Mouse (Mus musculus): ENCODE measurements at regions not wholly inside any gene's neighbourhood (a gene's known extent, or its start where the extent isn't known, plus 50 kb on each side); places are given as distances from the start of the nearest gene placed in this dataset.
"Not testable (repeated sequence)": the region's sequence is repeated elsewhere in the genome, so short reads cannot be mapped to it uniquely, and the experiment has no call there.

DNA sequence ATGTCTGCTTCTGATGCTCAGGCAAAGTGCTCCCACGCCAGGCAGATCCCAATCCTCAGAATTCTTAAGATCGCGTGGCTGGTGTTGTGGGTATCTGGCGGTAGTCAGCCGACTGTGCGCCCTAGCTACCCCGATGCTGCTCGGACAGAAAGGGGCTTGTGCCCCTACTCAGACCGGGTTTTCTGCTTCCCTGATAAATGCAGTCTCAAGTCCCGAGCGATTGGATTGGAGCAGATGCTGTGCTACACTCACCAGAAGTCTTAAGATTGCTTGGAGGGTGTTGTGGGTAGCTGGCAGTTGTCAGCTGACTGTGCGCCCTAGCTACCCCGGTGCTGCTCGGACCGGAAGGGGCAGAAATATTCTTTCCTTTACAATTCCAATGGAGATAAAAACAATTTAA, 99.3 kb downstream of the Gm7489 start:
- H3ac ChIP-seq (ENCODE audit: control insufficient read depth, insufficient read length); H3K79me2 ChIP-seq (ENCODE audit: control insufficient read depth, insufficient read depth); H3K27me3 ChIP-seq (ENCODE audit: control insufficient read depth, insufficient read depth, insufficient read length); H3K4me2 ChIP-seq (ENCODE audit: low read depth); H3K36me3 ChIP-seq (ENCODE audit: control insufficient read depth, insufficient read depth); H3K4me3 ChIP-seq: not testable (repeated sequence)

DNA sequence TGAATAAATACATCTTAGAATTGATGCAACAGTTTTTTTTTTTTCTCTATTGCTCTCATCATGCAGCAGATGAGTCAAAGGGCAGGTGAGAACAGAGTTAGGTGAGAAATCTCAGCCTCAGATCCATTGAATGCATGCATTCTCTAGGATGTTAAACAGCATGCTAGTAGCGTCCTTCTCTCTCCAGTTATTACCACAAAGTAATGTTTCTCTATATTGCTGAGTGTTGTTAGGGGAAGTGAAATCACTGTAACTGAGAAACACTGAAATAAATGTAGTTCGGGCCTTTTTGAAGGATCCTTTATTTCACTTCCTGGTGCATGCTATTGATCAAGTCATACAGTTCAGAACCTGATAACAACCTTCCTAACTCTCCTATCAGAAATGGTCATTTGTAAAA, 105.2 kb downstream of the Gm7489 start:
- H3K79me2 ChIP-seq (ENCODE audit: control insufficient read depth, insufficient read depth) = no peaks in the 10 kb centered on the region
- no peak overlapping the region for H3ac ChIP-seq (ENCODE audit: control insufficient read depth, insufficient read length)
- TF ChIP-seq SRF (IDR thresholded peaks at IDR 0.05; ENCODE audit: control insufficient read depth, insufficient read length, low read depth) = no peak
- no peak for TF ChIP-seq MYOD1 (IDR thresholded peaks at IDR 0.05; ENCODE audit: control insufficient read depth in 1 of 3, insufficient read length in 2 of 3, low read depth in 2 of 3)
- no peak for TF ChIP-seq REST (IDR thresholded peaks at IDR 0.05; ENCODE audit: insufficient read depth, insufficient read length)
- TF ChIP-seq TCF3 (IDR thresholded peaks at IDR 0.05; ENCODE audit: insufficient read length, low read depth) = no peak
- no peak for TF ChIP-seq TCF12 (IDR thresholded peaks at IDR 0.05; ENCODE audit: insufficient read depth, poor library complexity, severe bottlenecking)
- TF ChIP-seq MAX (IDR thresholded peaks at IDR 0.05; ENCODE audit: low read depth) = no peak
- TF ChIP-seq USF1 (IDR thresholded peaks at IDR 0.05; ENCODE audit: low read depth) = no peak
- no peak for TF ChIP-seq CEBPB (IDR thresholded peaks at IDR 0.05; ENCODE audit: insufficient read depth, poor library complexity, severe bottlenecking)
- no peak for TF ChIP-seq POLR2A (IDR thresholded peaks at IDR 0.05; ENCODE audit: insufficient read length, low read depth)
- TF ChIP-seq MYOG (IDR thresholded peaks at IDR 0.05; ENCODE audit: control insufficient read depth in 1 of 3, insufficient read depth in 1 of 3, insufficient read length in 2 of 3, low read depth in 2 of 3) = no peak
- no peak for TF ChIP-seq E2F4 (IDR thresholded peaks at IDR 0.05; ENCODE audit: insufficient read depth)
- no peak for TF ChIP-seq POLR2AphosphoS2 (IDR thresholded peaks at IDR 0.05; ENCODE audit: insufficient read length, low read depth)
- H3K4me3 ChIP-seq = no peak overlapping the region
- no peaks in the 10 kb centered on the region for H3K27me3 ChIP-seq (ENCODE audit: control insufficient read depth, insufficient read depth, insufficient read length)
- H3K4me2 ChIP-seq (ENCODE audit: low read depth) = no peak overlapping the region
- H3K36me3 ChIP-seq (ENCODE audit: control insufficient read depth, insufficient read depth) = no peaks in the 10 kb centered on the region

DNA sequence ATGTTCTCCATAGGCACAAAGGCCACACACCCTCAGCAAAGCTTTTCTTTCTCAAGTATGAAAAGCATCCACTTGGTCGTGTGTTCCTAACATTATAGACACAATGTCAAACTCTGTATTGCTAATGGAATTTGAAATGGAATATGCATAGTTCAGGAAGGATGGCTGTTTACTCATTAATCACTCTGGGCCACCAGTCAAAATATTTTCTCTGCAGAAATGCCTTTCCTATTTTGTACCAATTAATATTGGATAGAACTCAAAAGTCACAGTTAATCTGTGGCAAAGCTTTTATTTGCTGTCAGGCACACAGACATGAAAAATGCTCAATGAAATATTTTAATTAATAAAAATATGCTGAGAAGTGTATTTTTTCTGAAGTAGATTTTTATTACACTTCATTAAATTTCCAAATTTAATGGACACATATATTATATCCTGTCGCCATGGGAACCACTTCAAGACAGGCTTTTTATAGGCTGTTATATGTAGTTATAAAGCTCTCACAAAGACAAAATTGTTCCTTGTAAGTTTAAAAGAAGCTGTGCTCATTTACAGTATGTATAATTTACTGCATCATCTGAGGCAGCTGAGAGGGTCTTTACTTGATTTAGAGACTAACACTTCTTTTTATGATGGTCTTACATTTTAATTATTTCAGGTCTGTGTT, 110.6 kb downstream of the Gm7489 start:
- Histone ChIP-seq H3K4me3 (no peak overlapping the region), H3ac (ENCODE audit: control insufficient read depth, insufficient read length) (no peak overlapping the region), H3K27me3 (ENCODE audit: control insufficient read depth, insufficient read depth, insufficient read length) (no peaks in the 10 kb centered on the region), H3K4me2 (ENCODE audit: low read depth) (no peak overlapping the region), H3K36me3 (ENCODE audit: control insufficient read depth, insufficient read depth) (no peaks in the 10 kb centered on the region), H3K79me2 (ENCODE audit: control insufficient read depth, insufficient read depth) (no peaks in the 10 kb centered on the region)
- TF ChIP-seq CEBPB (IDR thresholded peaks at IDR 0.05; ENCODE audit: insufficient read depth, poor library complexity, severe bottlenecking) (no peak), E2F4 (IDR thresholded peaks at IDR 0.05; ENCODE audit: insufficient read depth) (no peak), SRF (IDR thresholded peaks at IDR 0.05; ENCODE audit: control insufficient read depth, insufficient read length, low read depth) (no peak), TCF12 (IDR thresholded peaks at IDR 0.05; ENCODE audit: insufficient read depth, poor library complexity, severe bottlenecking) (no peak), MYOD1 (IDR thresholded peaks at IDR 0.05; ENCODE audit: control insufficient read depth in 1 of 3, insufficient read length in 2 of 3, low read depth in 2 of 3) (no peak), USF1 (IDR thresholded peaks at IDR 0.05; ENCODE audit: low read depth) (no peak), TCF3 (IDR thresholded peaks at IDR 0.05; ENCODE audit: insufficient read length, low read depth) (no peak), POLR2AphosphoS2 (IDR thresholded peaks at IDR 0.05; ENCODE audit: insufficient read length, low read depth) (no peak), POLR2A (IDR thresholded peaks at IDR 0.05; ENCODE audit: insufficient read length, low read depth) (no peak), MAX (IDR thresholded peaks at IDR 0.05; ENCODE audit: low read depth) (no peak), REST (IDR thresholded peaks at IDR 0.05; ENCODE audit: insufficient read depth, insufficient read length) (no peak), MYOG (IDR thresholded peaks at IDR 0.05; ENCODE audit: control insufficient read depth in 1 of 3, insufficient read depth in 1 of 3, insufficient read length in 2 of 3, low read depth in 2 of 3) (no peak)

DNA sequence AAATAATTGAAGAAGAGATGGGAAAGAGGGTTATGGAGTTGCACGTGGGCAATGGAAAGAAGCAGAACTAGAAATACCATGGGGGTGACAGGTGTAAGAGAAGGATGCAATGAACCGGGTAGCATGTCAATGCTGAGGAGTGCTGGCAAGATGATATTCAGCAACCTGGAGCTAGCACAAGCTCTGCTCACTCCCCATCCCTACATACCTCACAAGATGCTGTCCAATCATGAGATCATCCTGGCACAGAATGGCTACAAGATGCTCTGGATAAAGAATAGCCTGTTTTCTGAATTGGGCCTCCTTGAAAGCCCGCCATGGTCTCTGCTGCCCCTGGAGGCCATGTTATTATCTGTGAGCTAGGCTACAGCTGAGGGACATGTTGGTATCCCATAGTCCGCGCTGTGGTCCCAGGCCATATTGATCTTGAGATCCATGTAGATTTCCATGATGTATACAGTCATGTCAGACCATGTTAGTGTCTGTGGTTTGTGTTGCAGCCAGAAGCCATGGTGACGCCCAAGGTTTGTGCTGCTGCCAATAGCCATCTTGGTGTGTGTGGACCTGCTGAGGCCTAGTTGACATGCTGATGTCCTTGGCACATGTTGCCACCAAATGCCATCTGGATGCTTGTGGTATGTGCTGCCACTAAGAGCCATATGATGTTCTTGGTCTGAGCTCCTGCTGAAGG, 114.0 kb downstream of the Gm7489 start:
- no peaks in the 10 kb centered on the region for H3K27me3 ChIP-seq (ENCODE audit: control insufficient read depth, insufficient read depth, insufficient read length)
- H3K4me2 ChIP-seq (ENCODE audit: low read depth) = no peak overlapping the region
- H3K36me3 ChIP-seq (ENCODE audit: control insufficient read depth, insufficient read depth) = no peaks in the 10 kb centered on the region
- H3ac ChIP-seq (ENCODE audit: control insufficient read depth, insufficient read length) = no peak overlapping the region
- H3K4me3 ChIP-seq = no peak overlapping the region
- no peaks in the 10 kb centered on the region for H3K79me2 ChIP-seq (ENCODE audit: control insufficient read depth, insufficient read depth)
- TF ChIP-seq TCF3 (IDR thresholded peaks at IDR 0.05; ENCODE audit: insufficient read length, low read depth) (no peak), TCF12 (IDR thresholded peaks at IDR 0.05; ENCODE audit: insufficient read depth, poor library complexity, severe bottlenecking) (no peak), POLR2AphosphoS2 (IDR thresholded peaks at IDR 0.05; ENCODE audit: insufficient read length, low read depth) (no peak), E2F4 (IDR thresholded peaks at IDR 0.05; ENCODE audit: insufficient read depth) (no peak), SRF (IDR thresholded peaks at IDR 0.05; ENCODE audit: control insufficient read depth, insufficient read length, low read depth) (no peak), MYOD1 (IDR thresholded peaks at IDR 0.05; ENCODE audit: control insufficient read depth in 1 of 3, insufficient read length in 2 of 3, low read depth in 2 of 3) (no peak), POLR2A (IDR thresholded peaks at IDR 0.05; ENCODE audit: insufficient read length, low read depth) (no peak), MAX (IDR thresholded peaks at IDR 0.05; ENCODE audit: low read depth) (no peak), REST (IDR thresholded peaks at IDR 0.05; ENCODE audit: insufficient read depth, insufficient read length) (no peak), MYOG (IDR thresholded peaks at IDR 0.05; ENCODE audit: control insufficient read depth in 1 of 3, insufficient read depth in 1 of 3, insufficient read length in 2 of 3, low read depth in 2 of 3) (no peak), CEBPB (IDR thresholded peaks at IDR 0.05; ENCODE audit: insufficient read depth, poor library complexity, severe bottlenecking) (no peak), USF1 (IDR thresholded peaks at IDR 0.05; ENCODE audit: low read depth) (no peak)

Measured in myocyte (in vitro differentiated cells).